Mouse (Mus musculus) heart, postnatal 4 days (tissue): ENCODE results near the gene Lca5l. TPM values are rescaled to one million over a fixed set of nuclear protein-coding genes. Genes with fewer than 3 reads are reported as not detected.

Source experiments
- DNase-seq: peaks from one replicate; pipeline ENCODE4 v3.0.0; 2021
- total RNA-seq, 2 experiments: library from RNA; stranded (reverse); gene quantifications; 2 replicates each; pipeline ENCODE4 v1.2.3; 2021

Lca5l gene
- total RNA-seq, 2 experiments from 2014 or later: 1.5 to 1.7 TPM

DNA sequence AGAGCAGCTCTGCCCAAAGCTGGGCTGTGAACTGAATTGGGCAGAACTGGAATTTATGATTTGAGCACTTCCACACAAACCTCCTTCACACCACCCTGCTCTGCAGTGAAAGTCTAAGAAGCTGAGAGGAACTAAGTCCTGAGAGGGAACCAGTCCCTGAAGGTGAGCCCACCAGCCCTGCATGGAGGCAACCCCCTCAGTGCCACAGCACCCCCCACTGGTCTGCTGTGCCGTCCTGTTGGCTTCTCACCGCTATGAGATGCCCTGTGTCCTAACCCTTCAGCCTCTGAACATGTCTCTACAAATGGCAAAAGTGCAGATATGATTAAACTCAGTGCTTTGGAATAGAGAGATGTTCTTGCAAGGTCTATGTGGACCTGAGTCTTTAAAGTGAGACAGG is 79.3 kb downstream of the Lca5l start:
- DNase-seq: no peak

DNA sequence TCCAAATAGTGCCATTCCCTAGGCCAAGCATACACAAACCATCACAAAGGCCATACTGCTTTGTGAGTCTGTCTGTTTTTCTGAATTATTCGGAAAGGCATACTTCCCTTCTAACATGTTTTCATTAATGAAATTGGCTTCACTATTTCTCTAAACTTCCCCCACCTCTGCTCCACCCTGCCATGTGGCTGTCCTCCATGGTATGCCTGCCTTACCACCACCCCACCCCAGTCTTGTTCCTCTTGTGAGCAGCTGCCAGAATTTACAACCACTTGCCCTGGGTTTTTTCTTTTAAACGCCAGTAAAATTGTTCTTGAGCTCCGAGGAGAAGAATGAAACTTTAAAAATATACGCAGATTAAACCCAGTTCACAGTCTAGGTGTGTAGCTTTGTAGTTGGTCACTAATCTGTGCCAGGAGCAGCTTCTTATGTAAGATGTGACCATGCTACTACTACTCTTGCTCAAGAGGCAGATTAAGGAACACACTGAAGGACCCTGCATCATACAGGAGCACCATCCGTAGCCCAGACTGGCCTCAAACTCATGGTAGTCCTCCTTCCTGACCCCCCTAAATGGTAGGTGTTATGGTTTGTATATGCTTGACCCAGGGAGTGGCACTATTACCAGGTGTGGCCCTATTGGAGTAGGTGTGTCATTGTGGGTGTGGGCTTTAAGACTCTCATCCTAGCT is 81.3 kb downstream of the Lca5l start:
- DNase-seq: no peak

GRCm38 (mm10) chr16:96109673-96110072 is 82.4 kb downstream of the Lca5l start:
- no peak for DNase-seq

Other genes with a start within 250 kb of the Lca5l start
- 10 to 100 TPM; 28.0 to 28.9 TPM for gene Psmg1, start 201.3 kb downstream of the Lca5l start, total RNA-seq
- 100 to 1,000 TPM; 101 to 109 TPM for gene Brwd1, start 109.7 kb downstream of the Lca5l start, total RNA-seq
- 100 to 1,000 TPM; 118 to 131 TPM for gene Hmgn1, start 64.5 kb downstream of the Lca5l start, total RNA-seq
- gene Wrb, start 46.9 kb downstream of the Lca5l start, total RNA-seq: 10 to 100 TPM; 20.4 to 20.6 TPM
- gene Sh3bgr, start 8.2 kb upstream of the Lca5l start, total RNA-seq: 100 to 1,000 TPM; 519 to 549 TPM
- gene B3galt5, start 43.5 kb upstream of the Lca5l start, total RNA-seq: not detected